Mouse (Mus musculus): Measurements from ENCODE around the gene Gabra1. TPM values are rescaled to one million over a fixed set of nuclear protein-coding genes. Genes with fewer than 3 reads are reported as not detected.
A peak's percentile ranks its signal among the peaks of the same experiment; 100 is the strongest.

The Gabra1 gene
- total RNA-seq (2014; rRNA removed) (45.1 and 46.1 TPM in 2 replicates), polyA plus RNA-seq (2015; fragmentation: Nextera tagmentation; extraction: Ambion mirVana) (45.0 and 55.3 TPM in 2 replicates)

DNA sequence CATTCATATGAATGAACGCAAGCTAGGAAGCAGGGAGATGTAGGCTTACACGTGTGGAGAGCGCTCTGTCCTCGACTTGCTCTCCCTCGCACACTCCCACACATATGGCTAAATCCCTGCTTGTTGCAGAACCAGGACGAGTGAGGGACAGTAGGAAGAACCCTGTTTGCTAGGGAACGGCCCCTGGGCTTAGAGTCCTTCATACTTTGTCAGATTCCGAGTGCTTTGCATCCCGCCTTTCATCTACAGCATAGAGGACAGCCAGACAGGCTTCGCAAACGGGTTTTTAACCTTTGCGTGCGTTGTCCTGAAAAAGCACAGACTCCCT lies at the start of gene Gabra1:
Gene Gabra1 (minus strand): TSS at position 106 of the 328 bp plus-strand sequence.
- ATAC-seq (ENCODE audit: low FRiP score) (peak; percentile 78), DNase-seq (ENCODE audit: low spot score) (peak; percentile 59)
- Histone ChIP-seq H3K9me3 (ENCODE audit: low read length) (no peaks in the 10 kb centered on the region), H3K27me3 (ENCODE audit: insufficient read depth, low read length) (no peaks in the 10 kb centered on the region), H3K4me2 (ENCODE audit: low read depth, low read length, poor library complexity, severe bottlenecking) (peak within 1 kb of the TSS; percentile 77), H3K36me3 (ENCODE audit: insufficient read depth, low read length) (no peaks in the 10 kb centered on the region), H3K4me3 (ENCODE audit: low read depth, low read length) (peak within 1 kb of the TSS; percentile 73), H3K27ac (ENCODE audit: low read depth, low read length) (peak within 1 kb of the TSS; percentile 92), H3K4me1 (ENCODE audit: insufficient read depth, low read length) (no peaks in the 10 kb centered on the region), H3K9ac (replicated peaks; ENCODE audit: low read length, poor library complexity, severe bottlenecking) (peak within 1 kb of the TSS; percentile 77)
- WGBS, result under 1% methylated on average over 13 of the region's 13 CpGs
- TF ChIP-seq CTCF (IDR thresholded peaks at IDR 0.05), result no peak

DNA sequence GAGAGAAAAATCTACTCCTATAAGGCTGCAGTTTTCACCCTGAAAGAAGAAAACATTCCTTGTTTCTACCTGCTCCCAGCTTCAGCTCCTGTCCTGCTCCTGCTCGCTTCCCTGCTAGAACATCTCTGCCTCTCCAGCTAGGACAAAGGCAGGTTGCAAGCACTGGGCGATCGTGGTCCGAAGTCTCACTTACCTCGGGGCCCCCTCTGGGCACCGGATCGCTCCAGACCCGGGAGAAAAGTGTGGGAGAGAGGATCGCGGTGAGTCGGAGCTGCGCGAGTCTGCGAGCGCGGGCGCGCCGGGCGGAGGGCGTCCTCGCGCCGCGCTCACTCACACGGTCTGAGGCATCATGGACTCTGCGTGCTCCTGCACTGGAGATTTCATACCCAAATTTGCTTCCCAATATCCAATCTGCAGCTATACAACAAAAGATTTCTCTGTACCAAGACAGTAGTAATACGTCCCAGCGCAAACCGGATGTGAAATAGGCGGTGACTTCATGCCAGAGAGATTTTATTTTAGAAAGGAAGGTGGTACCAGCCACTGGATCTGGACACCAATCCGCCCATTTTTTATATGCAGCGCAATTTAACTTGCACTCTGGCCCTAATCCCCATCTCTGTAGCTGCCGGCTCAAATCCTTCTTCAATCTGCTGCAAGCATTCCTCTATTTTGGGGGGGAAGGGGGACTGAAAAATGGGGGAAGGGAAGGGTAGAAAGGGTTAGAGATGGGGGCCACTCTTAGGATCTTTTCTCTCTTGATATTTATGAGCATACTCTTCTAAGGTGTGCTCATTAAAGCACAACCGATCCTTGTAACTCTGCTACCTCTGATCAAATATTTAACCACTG lies 531 bp downstream of the Gabra1 start:
- Histone ChIP-seq H3K27ac (ENCODE audit: low read depth, low read length) (peak overlapping the region; percentile 92), H3K4me3 (ENCODE audit: low read depth, low read length) (peak overlapping the region; percentile 73)
- peak; percentile 63 for DNase-seq (ENCODE audit: low spot score)

DNA sequence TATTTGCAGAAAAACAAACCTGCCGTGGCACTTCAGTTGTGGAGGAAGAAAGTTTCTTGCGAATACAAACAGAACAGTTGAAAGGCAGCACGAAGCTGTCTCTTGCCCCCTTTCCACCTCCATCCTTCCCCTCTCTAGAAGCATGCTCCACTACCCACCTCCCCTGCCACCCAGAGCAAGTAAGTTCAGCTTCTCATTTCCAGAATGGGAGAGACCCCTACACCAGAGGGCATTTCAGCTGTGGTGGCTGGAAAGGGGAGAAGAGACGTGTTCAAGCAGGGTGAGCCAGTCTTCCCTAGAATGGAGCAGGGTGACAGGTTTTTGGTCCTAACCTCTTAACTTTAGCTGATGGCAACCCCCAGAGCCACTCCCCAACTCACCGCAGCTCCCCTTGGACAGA lies 1.3 kb downstream of the Gabra1 start:
- Histone ChIP-seq H3K4me2 (ENCODE audit: low read depth, low read length, poor library complexity, severe bottlenecking) (peak overlapping the region; percentile 77), H3K4me1 (ENCODE audit: insufficient read depth, low read length) (no peaks in the 10 kb centered on the region), H3K27me3 (ENCODE audit: insufficient read depth, low read length) (no peaks in the 10 kb centered on the region), H3K9ac (replicated peaks; ENCODE audit: low read length, poor library complexity, severe bottlenecking) (peak overlapping the region; percentile 77), H3K27ac (ENCODE audit: low read depth, low read length) (peak overlapping the region; percentile 92), H3K4me3 (ENCODE audit: low read depth, low read length) (peak overlapping the region; percentile 73), H3K9me3 (ENCODE audit: low read length) (no peaks in the 10 kb centered on the region), H3K36me3 (ENCODE audit: insufficient read depth, low read length) (no peaks in the 10 kb centered on the region)
- DNase-seq (ENCODE audit: low spot score) (no peak), ATAC-seq (ENCODE audit: low FRiP score) (peak; percentile 57; the same call in 1 of the 2 replicates)
- TF ChIP-seq CTCF (IDR thresholded peaks at IDR 0.05), result 0 out of 2 replicates have a peak, but pooled peaks have one; percentile 6
- 8% methylated on average over 5 of the region's 5 CpGs for WGBS

More for the DNA sequence above, 531 bp downstream of the Gabra1 start:
- under 1% methylated on average over 35 of the region's 35 CpGs for WGBS
- Histone ChIP-seq H3K36me3 (ENCODE audit: insufficient read depth, low read length) (no peaks in the 10 kb centered on the region), H3K4me2 (ENCODE audit: low read depth, low read length, poor library complexity, severe bottlenecking) (peak overlapping the region; percentile 77), H3K4me1 (ENCODE audit: insufficient read depth, low read length) (no peaks in the 10 kb centered on the region), H3K27me3 (ENCODE audit: insufficient read depth, low read length) (no peaks in the 10 kb centered on the region), H3K9ac (replicated peaks; ENCODE audit: low read length, poor library complexity, severe bottlenecking) (peak overlapping the region; percentile 77), H3K9me3 (ENCODE audit: low read length) (no peaks in the 10 kb centered on the region)
- ATAC-seq (ENCODE audit: low FRiP score), result peak; percentile 88
- TF ChIP-seq CTCF (IDR thresholded peaks at IDR 0.05), result no peak

DNA sequence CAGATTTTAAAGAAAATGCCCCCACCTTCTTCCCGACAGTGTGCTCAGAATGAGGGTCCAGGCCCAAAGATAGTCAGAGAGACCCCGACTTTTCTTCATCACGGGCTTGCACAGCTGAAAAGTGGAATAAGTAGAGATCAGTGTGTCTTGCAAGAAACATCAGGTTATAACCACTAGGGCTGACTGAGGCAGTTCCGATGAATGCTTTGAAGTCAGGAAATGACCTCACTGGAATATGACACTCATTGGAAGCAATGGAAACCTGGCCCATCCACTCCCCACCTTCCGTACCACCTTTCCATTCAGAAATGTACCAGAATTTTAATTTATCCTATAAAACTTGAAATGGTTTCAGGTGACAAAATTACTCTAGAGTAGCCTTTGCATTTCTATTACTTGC lies 3.2 kb downstream of the Gabra1 start:
- DNase-seq (ENCODE audit: low spot score), result no peak
- Histone ChIP-seq H3K27me3 (ENCODE audit: insufficient read depth, low read length) (no peaks in the 10 kb centered on the region), H3K4me3 (ENCODE audit: low read depth, low read length) (peak overlapping the region; percentile 73), H3K27ac (ENCODE audit: low read depth, low read length) (no peak overlapping the region; the same call in 1 of the 2 replicates), H3K9ac (replicated peaks; ENCODE audit: low read length, poor library complexity, severe bottlenecking) (no peak overlapping the region), H3K4me1 (ENCODE audit: insufficient read depth, low read length) (no peaks in the 10 kb centered on the region), H3K9me3 (ENCODE audit: low read length) (no peaks in the 10 kb centered on the region), H3K36me3 (ENCODE audit: insufficient read depth, low read length) (no peaks in the 10 kb centered on the region), H3K4me2 (ENCODE audit: low read depth, low read length, poor library complexity, severe bottlenecking) (peak overlapping the region; percentile 46)
- peak; percentile 45 for TF ChIP-seq CTCF (IDR thresholded peaks at IDR 0.05)
- no peak for ATAC-seq (ENCODE audit: low FRiP score)
- WGBS, result 72% methylated on average over 5 of the region's 5 CpGs

DNA sequence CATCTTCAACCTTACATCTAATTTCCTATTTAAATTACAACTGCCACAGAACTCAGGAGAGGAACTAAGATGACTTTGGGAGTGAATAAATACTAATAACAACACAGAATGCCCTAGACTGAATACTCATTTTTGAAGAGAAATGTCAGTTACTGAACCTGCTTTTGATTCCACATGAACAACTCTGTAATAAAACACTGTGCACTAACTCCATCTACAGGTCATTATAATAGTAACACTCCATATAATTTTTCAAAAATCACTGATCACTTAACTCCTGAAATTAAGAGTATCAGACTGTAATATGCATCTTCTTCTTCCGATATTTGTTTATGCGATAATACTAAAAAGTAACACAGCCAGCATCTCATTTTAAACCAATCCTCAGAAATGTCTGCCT lies 4.4 kb downstream of the Gabra1 start:
- DNase-seq (ENCODE audit: low spot score) (peak; percentile 44), ATAC-seq (ENCODE audit: low FRiP score) (no peak)
- Histone ChIP-seq H3K4me1 (ENCODE audit: insufficient read depth, low read length) (no peaks in the 10 kb centered on the region), H3K36me3 (ENCODE audit: insufficient read depth, low read length) (no peaks in the 10 kb centered on the region), H3K4me2 (ENCODE audit: low read depth, low read length, poor library complexity, severe bottlenecking) (peak overlapping the region; percentile 40), H3K9ac (replicated peaks; ENCODE audit: low read length, poor library complexity, severe bottlenecking) (no peak overlapping the region), H3K27me3 (ENCODE audit: insufficient read depth, low read length) (no peaks in the 10 kb centered on the region), H3K9me3 (ENCODE audit: low read length) (no peaks in the 10 kb centered on the region), H3K27ac (ENCODE audit: low read depth, low read length) (no peak overlapping the region), H3K4me3 (ENCODE audit: low read depth, low read length) (peak overlapping the region; percentile 12; the same call in 1 of the 2 replicates)
- peak; percentile 72 for TF ChIP-seq CTCF (IDR thresholded peaks at IDR 0.05)
- WGBS, result 86% methylated on average over 2 of the region's 2 CpGs

DNA sequence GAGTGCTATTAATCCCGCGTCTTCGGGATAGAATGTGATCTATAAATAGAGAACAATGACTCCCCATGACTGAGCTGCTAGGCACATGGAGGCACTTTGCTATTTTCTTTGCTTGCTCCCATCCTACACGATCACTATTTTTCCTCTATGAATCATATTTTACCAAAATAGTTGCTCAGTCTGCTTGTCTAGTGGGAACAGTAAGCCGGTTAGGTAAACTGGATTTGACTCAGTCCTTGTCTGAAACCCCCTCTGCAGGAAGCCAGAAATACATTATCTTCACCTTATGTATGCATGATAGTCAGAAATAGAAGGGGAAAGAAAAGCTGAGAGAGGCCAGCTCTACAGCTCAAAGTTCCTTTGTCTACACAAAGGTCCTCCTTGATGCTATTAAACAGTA lies 31.3 kb downstream of the Gabra1 start:
- Histone ChIP-seq H3K4me3 (ENCODE audit: low read depth, low read length) (no peak overlapping the region), H3K27ac (ENCODE audit: low read depth, low read length) (no peak overlapping the region), H3K4me1 (ENCODE audit: insufficient read depth, low read length) (no peaks in the 10 kb centered on the region), H3K9ac (replicated peaks; ENCODE audit: low read length, poor library complexity, severe bottlenecking) (no peak overlapping the region), H3K4me2 (ENCODE audit: low read depth, low read length, poor library complexity, severe bottlenecking) (no peak overlapping the region), H3K36me3 (ENCODE audit: insufficient read depth, low read length) (peaks cover 3% of the 10 kb centered on the region; the same call in 1 of the 2 replicates), H3K27me3 (ENCODE audit: insufficient read depth, low read length) (no peaks in the 10 kb centered on the region), H3K9me3 (ENCODE audit: low read length) (no peaks in the 10 kb centered on the region)
- 88% methylated on average over 5 of the region's 5 CpGs for WGBS
- DNase-seq (ENCODE audit: low spot score), result no peak
- no peak for TF ChIP-seq CTCF (IDR thresholded peaks at IDR 0.05)
- no peak for ATAC-seq (ENCODE audit: low FRiP score)
